Comparison of ENCODE assay signal across 9 mouse cellular contexts in genomic region chr12:37880042-37881017, GRCm38 (mm10).
DNase-seq lines count a peak whose midpoint lies in the region; ATAC-seq and TF ChIP-seq lines count a peak whose summit lies in the region.
"Had no signal": no experiment of that assay in that cellular context is flagged by ENCODE, and none has a peak within 500 bp of the region (broad histone marks: within the 10 kb centered on the region; RNA-seq: fewer than 3 reads in every experiment).

No protein-coding gene starts in this region.

- peak overlapping the region; percentile 24; the same call in 1 of the 2 replicates for H3K27ac ChIP-seq in lung, embryonic 14.5 days (ENCODE audit: low read depth)
- peak overlapping the region; percentile 36; the same call in 1 of the 2 replicates for H3K27ac ChIP-seq in forebrain, embryonic 12.5 days
- peak overlapping the region; percentile 87 for H3K27ac ChIP-seq in left cerebral cortex, adult 2 months
- H3K27ac ChIP-seq in midbrain, embryonic 10.5 days (replicated peaks): peak overlapping the region; percentile 67
- H3K27ac ChIP-seq in stomach, postnatal 0 days (replicated peaks): no peak overlapping the region

- peaks cover 7% of the 10 kb centered on the region; the same call in 1 of the 2 replicates for H3K4me1 ChIP-seq in lung, embryonic 14.5 days (ENCODE audit: insufficient read depth)
- peaks cover 10% of the 10 kb centered on the region for H3K4me1 ChIP-seq in forebrain, embryonic 12.5 days
- H3K4me1 ChIP-seq in midbrain, embryonic 10.5 days: peaks cover 18% of the 10 kb centered on the region
- H3K4me1 ChIP-seq in stomach, postnatal 0 days (replicated peaks; ENCODE audit: control insufficient read depth, insufficient read depth): no peaks in the 10 kb centered on the region

- no peak for TF ChIP-seq EP300 in stomach, postnatal 0 days (optimal IDR thresholded peaks at IDR 0.05)

- no peak for TF ChIP-seq CTCF in lung, embryonic 14.5 days (IDR thresholded peaks at IDR 0.05; ENCODE audit: low read depth)
- no peak for TF ChIP-seq CTCF in left cerebral cortex, adult 2 months (IDR thresholded peaks at IDR 0.05)
- no peak for TF ChIP-seq CTCF in stomach, postnatal 0 days (IDR thresholded peaks at IDR 0.05; ENCODE audit: low read depth)

- DNase-seq in lung, embryonic 14.5 days: peak; percentile 76
- no peak for DNase-seq in lung, adult 18-20 months
- peak; percentile 2 to 20 for DNase-seq in heart, postnatal 14 days
- DNase-seq in left cerebral cortex, adult 2 months (ENCODE audit: extremely low spot score in 1 of 2, low spot score in 2 of 2): peak; percentile 70 to 72
- DNase-seq in midbrain, embryonic 10.5 days (ENCODE audit: low spot score): peak; percentile 50
- peak; percentile 15 for DNase-seq in stomach, postnatal 0 days (ENCODE audit: low spot score)

- H3K9me3 ChIP-seq in lung, embryonic 14.5 days (ENCODE audit: low read depth, low read length): no peaks in the 10 kb centered on the region
- H3K9me3 ChIP-seq in forebrain, embryonic 12.5 days: no peaks in the 10 kb centered on the region
- H3K9me3 ChIP-seq in midbrain, embryonic 10.5 days (replicated peaks): no peaks in the 10 kb centered on the region
- no peaks in the 10 kb centered on the region for H3K9me3 ChIP-seq in stomach, postnatal 0 days (ENCODE audit: control insufficient read depth, low read length)

- peak overlapping the region; percentile 86 for H3K4me2 ChIP-seq in lung, embryonic 14.5 days
- peak overlapping the region; percentile 85 for H3K4me2 ChIP-seq in forebrain, embryonic 12.5 days
- peak overlapping the region; percentile 65 for H3K4me2 ChIP-seq in stomach, postnatal 0 days (replicated peaks; ENCODE audit: low read depth)

- intact Hi-C loops in heart, postnatal 14 days (cut with DNase I): no loop called here
- intact Hi-C loops in left cerebral cortex, adult 2 months (cut with DNase I): loop anchor here (1.0 to 5.0 kb wide), 4 partner anchors 98 to 237 kb away; no protein-coding TSS in a partner anchor

- WGBS in lung, embryonic 14.5 days: 2% methylated on average over 26 of the region's 26 CpGs
- WGBS in forebrain, embryonic 12.5 days: 1% methylated on average over 26 of the region's 26 CpGs
- WGBS in midbrain, embryonic 10.5 days: 1% methylated on average over 24 of the region's 26 CpGs
- WGBS in stomach, postnatal 0 days: under 1% methylated on average over 26 of the region's 26 CpGs

- peak overlapping the region; percentile 39 for H3K4me3 ChIP-seq in lung, embryonic 14.5 days (ENCODE audit: low read depth, low read length)
- H3K4me3 ChIP-seq in forebrain, embryonic 12.5 days (replicated peaks): peak overlapping the region; percentile 46
- peak overlapping the region; percentile 56 for H3K4me3 ChIP-seq in left cerebral cortex, adult 2 months
- H3K4me3 ChIP-seq in midbrain, embryonic 10.5 days: peak overlapping the region; percentile 60
- H3K4me3 ChIP-seq in stomach, postnatal 0 days (ENCODE audit: low read depth, low read length): peak overlapping the region; percentile 39

- no peaks in the 10 kb centered on the region for H3K36me3 ChIP-seq in lung, embryonic 14.5 days (ENCODE audit: insufficient read depth)
- no peaks in the 10 kb centered on the region for H3K36me3 ChIP-seq in forebrain, embryonic 12.5 days (replicated peaks)
- H3K36me3 ChIP-seq in midbrain, embryonic 10.5 days: no peaks in the 10 kb centered on the region
- no peaks in the 10 kb centered on the region for H3K36me3 ChIP-seq in stomach, postnatal 0 days (ENCODE audit: control insufficient read depth, insufficient read depth, low read length)
- H3K36me3 ChIP-seq: G1E had no signal

- H3K9ac ChIP-seq in lung, embryonic 14.5 days: peak overlapping the region; percentile 44
- peak overlapping the region; percentile 59 for H3K9ac ChIP-seq in forebrain, embryonic 12.5 days
- peak overlapping the region; percentile 45; the same call in 1 of the 2 replicates for H3K9ac ChIP-seq in stomach, postnatal 0 days (ENCODE audit: low read length)

- ATAC-seq in lung, embryonic 14.5 days (ENCODE audit: insufficient read depth): peak; percentile 67; the same call in 1 of the 2 replicates
- ATAC-seq in forebrain, embryonic 12.5 days (ENCODE audit: low FRiP score): peak; percentile 81
- ATAC-seq in stomach, postnatal 0 days (ENCODE audit: low FRiP score, low TSS enrichment): no peak
- no peak for ATAC-seq in monocyte, adult 5-6 weeks (replicated peaks; ENCODE audit: insufficient number of reproducible peaks, low FRiP score, low TSS enrichment, poor library complexity, severe bottlenecking)

- H3K27me3 ChIP-seq in lung, embryonic 14.5 days (ENCODE audit: insufficient read depth, low read length): no peaks in the 10 kb centered on the region
- H3K27me3 ChIP-seq in forebrain, embryonic 12.5 days: no peaks in the 10 kb centered on the region
- H3K27me3 ChIP-seq in midbrain, embryonic 10.5 days (ENCODE audit: low read depth, poor library complexity, severe bottlenecking): peaks cover 13% of the 10 kb centered on the region; the same call in 1 of the 2 replicates
- no peaks in the 10 kb centered on the region for H3K27me3 ChIP-seq in stomach, postnatal 0 days (ENCODE audit: control insufficient read depth, insufficient read depth, low read length)

Comparison
In these comparisons a context has a peak if more than half of its experiments do, and no peak if none do; other contexts are left out.
1. DNase-seq: peak in lung, embryonic 14.5 days (single experiment), heart, postnatal 14 days (2 of 2), left cerebral cortex, adult 2 months (2 of 2), midbrain, embryonic 10.5 days (single experiment) and stomach, postnatal 0 days (single experiment); none in lung, adult 18-20 months (0 of 2).
2. ATAC-seq: peak in lung, embryonic 14.5 days (single experiment) and forebrain, embryonic 12.5 days (single experiment); none in stomach, postnatal 0 days (single experiment) and monocyte, adult 5-6 weeks (single experiment).
3. Peak in every context shown above with its lines, with median percentiles within 50 percentile points of each other: H3K4me2 ChIP-seq, H3K4me3 ChIP-seq and H3K9ac ChIP-seq.